Mouse (Mus musculus) liver, embryonic 14.5 days (tissue): ENCODE results near the gene Anxa8. TPM values are rescaled to one million over a fixed set of nuclear protein-coding genes. Genes with fewer than 3 reads are reported as not detected.

ENCODE experiments used
- ATAC-seq: fragments of 200-750 bp; cut with Nextera tagmentation; 2 replicates; pipeline ENCODE4 v1.8.0; 2017; ENCODE audit warnings: moderate number of reproducible peaks, mild to moderate bottlenecking, moderate library complexity; ENCODE audit not compliant: insufficient read depth
- DNase-seq, 3 experiments: peaks; one replicate each; pipeline ENCODE4 v3.0.0-alpha.2; 2012 to 2013; ENCODE audit warnings: low read depth in 3 of 3, low spot score in 3 of 3
- H3K27ac ChIP-seq: fragments of 300-500 bp; sonication (generic); 2 replicates; pipeline ENCODE4 v1.5.1; 2014; ENCODE audit warnings: moderate library complexity, mild to moderate bottlenecking, control low read depth, inconsistent platforms
- H3K27me3 ChIP-seq: fragments of 300-500 bp; sonication (generic); 2 replicates; pipeline ENCODE4 v1.6.1; 2014; ENCODE audit warnings: mild to moderate bottlenecking, low read length, moderate library complexity; ENCODE audit not compliant: control insufficient read depth, insufficient read depth
- H3K36me3 ChIP-seq: fragments of 300-500 bp; sonication (generic); replicated peaks from 2 replicates; pipeline ENCODE4 v1.6.1; 2014; ENCODE audit warnings: low read depth; ENCODE audit not compliant: control insufficient read depth, insufficient read depth
- H3K4me1 ChIP-seq, 2 experiments: fragments of 200-500 bp in 1 of 2; fragments of 300-500 bp in 1 of 2; sonication (generic) in 1 of 2; replicated peaks; 2 replicates each; pipeline ENCODE4 v1.6.1; 2012 to 2014; ENCODE audit warnings: antibody characterized with exemption in 1 of 2, inconsistent platforms in 1 of 2, low read length in 1 of 2; ENCODE audit not compliant: control insufficient read depth in 2 of 2, insufficient read depth in 2 of 2
- H3K4me2 ChIP-seq: fragments of 300-500 bp; sonication (generic); 2 replicates; pipeline ENCODE4 v1.6.1; 2014; ENCODE audit warnings: low read depth, mild to moderate bottlenecking, control low read depth, moderate library complexity
- H3K4me3 ChIP-seq, 2 experiments: fragments of 200-500 bp in 1 of 2; fragments of 300-500 bp in 1 of 2; sonication (generic) in 1 of 2; 2 replicates each; pipeline ENCODE4 v1.5.1; 2012 to 2014; ENCODE audit warnings: low read depth in 2 of 2, low read length in 2 of 2, mild to moderate bottlenecking in 2 of 2, control low read depth in 1 of 2, inconsistent platforms in 1 of 2, moderate library complexity in 1 of 2; ENCODE audit not compliant: insufficient read depth in 1 of 2
- H3K9ac ChIP-seq: fragments of 300-500 bp; sonication (generic); replicated peaks from 2 replicates; pipeline ENCODE4 v1.6.1; 2014; ENCODE audit warnings: mild to moderate bottlenecking, control low read depth, moderate library complexity
- H3K9me3 ChIP-seq: fragments of 300-500 bp; sonication (generic); 2 replicates; pipeline ENCODE4 v1.6.1; 2016; ENCODE audit warnings: low read length, mixed read lengths; ENCODE audit not compliant: control insufficient read depth
- CTCF ChIP-seq: IDR thresholded peaks from 2 replicates; pipeline ENCODE4 v1.5.1; 2016; ENCODE audit warnings: antibody characterized with exemption, low read depth, control low read depth
- EP300 ChIP-seq: IDR thresholded peaks from 2 replicates; pipeline ENCODE4 v1.6.1; 2016; ENCODE audit warnings: antibody characterized with exemption, low read depth
- WGBS: fragments of 180-500 bp; shearing (Covaris S2); extraction: QIAGEN DNeasy Blood & Tissue Kit; methylation state at CpG from one replicate; pipeline ENCODE4 v1.1.7; 2014; ENCODE audit not compliant: insufficient replicate concordance; 5-methylcytosine and 5-hydroxymethylcytosine counted together
- polyA plus RNA-seq, 2 experiments: library from polyadenylated mRNA; depleted of rRNA in 1 of 2; stranded (reverse) in 1 of 2; unstranded in 1 of 2; fragments of >200 nt; fragmentation: Nextera tagmentation in 1 of 2; extraction: Ambion mirVana in 1 of 2; gene quantifications; 2 replicates each; pipeline versions ENCODE4 v1.2.1 to v1.2.3; 2012 to 2014

Anxa8 gene
- 0.03 and 0.06 TPM in 2 replicates for polyA plus RNA-seq (2012; rRNA removed)
- 0.33 TPM in 1 of 2 replicates, not detected in the other for polyA plus RNA-seq (2014; fragmentation: Nextera tagmentation; extraction: Ambion mirVana)

DNA sequence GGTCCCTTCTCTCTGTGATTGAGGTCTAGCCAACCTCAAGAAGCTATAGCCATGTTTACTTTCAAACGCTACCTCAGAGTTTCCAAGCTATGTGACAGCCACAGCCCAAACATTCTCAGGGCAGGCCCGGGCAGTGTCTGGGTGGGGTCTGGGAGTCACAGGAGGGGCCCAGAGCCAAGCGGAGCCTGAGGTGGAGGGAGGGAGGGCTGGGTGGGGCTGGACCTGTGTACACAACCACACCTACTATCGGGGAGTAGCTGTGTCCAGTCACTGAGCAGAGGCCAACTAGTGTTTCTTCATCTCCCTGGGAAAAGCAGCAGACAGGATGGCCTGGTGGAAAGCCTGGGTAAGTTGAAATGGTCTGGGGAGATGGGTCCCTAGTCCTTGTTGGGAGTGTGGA is at the start of gene Anxa8:
Anxa8 (plus strand) TSS at position 251 of the 400 bp plus-strand sequence.
- TF ChIP-seq CTCF: no peak
- TF ChIP-seq EP300: no peak
- Histone ChIP-seq H3K4me1 (no peaks in the 10 kb centered on the region), H3K27me3 (no peaks in the 10 kb centered on the region), H3K36me3 (no peaks in the 10 kb centered on the region), H3K4me2 (no peak within 1 kb of the TSS), H3K27ac (no peak within 1 kb of the TSS), H3K4me3 (no peak within 1 kb of the TSS), H3K9me3 (no peaks in the 10 kb centered on the region), H3K9ac (no peak within 1 kb of the TSS)
- WGBS: 49% methylated on average over 4 of the region's 4 CpGs
- ATAC-seq (no peak), DNase-seq (no peak)

DNA sequence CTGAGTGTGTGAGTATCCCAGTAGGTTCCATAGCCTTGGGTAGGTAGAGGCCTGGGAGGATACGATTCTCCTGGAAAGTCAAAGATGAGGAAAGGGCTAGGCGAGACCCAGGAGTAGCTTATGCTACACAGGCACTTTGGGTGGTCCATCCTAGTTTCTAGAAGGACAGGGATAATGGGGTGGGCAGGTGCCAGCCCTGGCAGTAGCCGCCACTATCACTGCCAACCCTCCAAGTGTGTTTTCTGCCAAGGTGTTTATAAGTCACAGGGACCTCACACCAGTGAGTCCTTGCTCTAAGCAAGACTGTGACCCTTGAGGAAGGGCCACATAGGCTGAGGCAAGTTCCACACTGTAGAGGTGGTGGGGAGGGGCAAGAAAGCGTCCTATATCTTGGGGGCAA is 44.5 kb upstream of the Anxa8 start:
- H3K9ac ChIP-seq: no peak overlapping the region
- ATAC-seq (no peak), DNase-seq (no peak)
- no peak overlapping the region for H3K27ac ChIP-seq
- no peaks in the 10 kb centered on the region for H3K9me3 ChIP-seq
- no peaks in the 10 kb centered on the region for H3K4me1 ChIP-seq
- WGBS: 44% methylated on average over 4 of the region's 4 CpGs
- H3K36me3 ChIP-seq: no peaks in the 10 kb centered on the region
- TF ChIP-seq CTCF (no peak), EP300 (no peak)
- no peak overlapping the region for H3K4me3 ChIP-seq
- no peak overlapping the region for H3K4me2 ChIP-seq
- H3K27me3 ChIP-seq: no peaks in the 10 kb centered on the region

DNA sequence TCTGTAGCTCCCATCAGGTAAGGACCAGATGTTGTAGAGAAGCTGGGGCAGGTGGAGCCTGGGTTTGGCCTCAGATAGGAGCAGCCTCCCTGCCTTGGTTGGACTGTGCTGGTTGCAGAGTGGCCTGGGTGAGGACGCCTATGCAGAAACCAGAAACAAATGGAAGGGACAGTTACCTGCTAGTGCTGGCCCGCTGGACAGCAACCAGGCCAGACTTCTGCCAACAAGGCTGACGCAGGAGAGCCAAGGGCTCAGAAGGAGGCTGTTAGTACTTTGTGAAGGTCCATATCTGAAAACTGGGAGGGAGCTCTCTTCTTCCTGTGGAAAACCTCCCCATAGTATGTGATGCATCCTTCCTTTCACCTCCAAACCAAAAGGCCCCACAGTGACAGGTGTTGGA is 42.4 kb upstream of the Anxa8 start:
- Histone ChIP-seq H3K4me1 (no peaks in the 10 kb centered on the region), H3K9me3 (no peaks in the 10 kb centered on the region), H3K9ac (no peak overlapping the region), H3K36me3 (no peaks in the 10 kb centered on the region), H3K27me3 (no peaks in the 10 kb centered on the region), H3K4me3 (no peak overlapping the region), H3K27ac (no peak overlapping the region), H3K4me2 (no peak overlapping the region)
- DNase-seq: no peak
- WGBS: 25% methylated on average over 3 of the region's 3 CpGs
- TF ChIP-seq CTCF (no peak), EP300 (no peak)
- no peak for ATAC-seq

DNA sequence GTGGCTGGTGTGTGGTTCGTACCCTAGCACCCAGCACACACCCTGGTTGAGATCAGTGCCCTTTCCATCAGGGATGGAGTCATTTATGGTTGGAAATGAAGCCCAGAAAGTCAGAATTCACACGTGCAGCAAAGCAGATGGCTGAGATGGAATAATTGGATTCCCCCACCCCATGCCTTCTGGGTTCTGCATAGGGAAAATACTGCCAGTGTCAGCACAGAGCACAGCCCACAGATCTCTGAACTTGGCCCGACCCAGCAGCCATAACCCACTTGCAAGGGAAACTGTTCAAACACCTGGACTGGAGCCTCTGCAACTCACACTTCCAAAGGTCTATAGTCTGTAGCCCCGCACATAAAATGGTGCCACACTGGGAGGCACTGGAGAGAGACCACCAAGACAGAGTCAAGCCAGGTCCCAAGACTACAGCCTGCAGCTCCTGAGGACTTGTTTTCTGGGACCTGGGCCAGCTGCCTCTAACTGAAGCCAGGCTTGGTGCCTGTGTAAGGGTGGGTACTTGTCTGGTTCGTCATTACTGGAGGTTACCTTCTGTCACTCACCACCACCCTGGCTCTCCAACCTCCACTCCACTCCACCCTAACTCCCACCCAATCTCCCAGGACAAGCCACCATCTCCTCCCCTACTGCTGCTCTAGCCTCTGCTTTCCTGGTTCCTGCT is 35.5 kb upstream of the Anxa8 start:
- WGBS: 48% methylated on average over 5 of the region's 5 CpGs
- DNase-seq: no peak
- ATAC-seq: no peak
- Histone ChIP-seq H3K4me2 (no peak overlapping the region), H3K4me3 (no peak overlapping the region), H3K9ac (no peak overlapping the region), H3K4me1 (no peaks in the 10 kb centered on the region), H3K27ac (no peak overlapping the region), H3K36me3 (no peaks in the 10 kb centered on the region), H3K9me3 (no peaks in the 10 kb centered on the region), H3K27me3 (no peaks in the 10 kb centered on the region)
- TF ChIP-seq CTCF: no peak
- no peak for TF ChIP-seq EP300

DNA sequence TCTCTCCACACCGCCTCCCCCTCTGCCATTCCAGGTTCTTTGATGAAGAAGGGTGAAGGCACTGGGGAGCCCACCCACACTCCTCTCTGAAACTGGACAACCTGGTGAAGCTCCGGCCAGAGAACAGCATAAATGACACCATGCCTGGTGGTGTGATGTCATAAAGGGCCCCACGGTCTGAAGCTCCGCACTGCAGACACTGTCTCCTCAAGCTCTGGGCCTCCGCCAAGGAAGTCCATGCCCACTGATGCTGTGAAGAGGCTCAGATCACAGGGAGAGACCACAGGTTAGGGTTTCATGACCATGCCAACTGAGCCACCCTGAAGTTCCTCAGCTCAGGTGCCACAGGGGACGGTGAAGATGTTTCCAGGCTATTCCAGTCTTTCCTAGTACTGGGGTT is 33.3 kb upstream of the Anxa8 start, which contains the start of gene Antxrl:
Antxrl (plus strand) TSS at position 192 of the 400 bp plus-strand sequence.
- Histone ChIP-seq H3K4me3 (no peak within 1 kb of the TSS), H3K27me3 (no peaks in the 10 kb centered on the region), H3K36me3 (no peaks in the 10 kb centered on the region), H3K27ac (no peak within 1 kb of the TSS), H3K9ac (no peak within 1 kb of the TSS), H3K4me1 (no peaks in the 10 kb centered on the region), H3K4me2 (no peak within 1 kb of the TSS), H3K9me3 (no peaks in the 10 kb centered on the region)
- DNase-seq (no peak), ATAC-seq (no peak)
- no peak for TF ChIP-seq CTCF
- no peak for TF ChIP-seq EP300
- WGBS: 69% methylated on average over 6 of the region's 6 CpGs
